Mouse (Mus musculus) neural tube, embryonic 14.5 days (tissue): ENCODE data around the gene Vwa8. TPM values are rescaled to one million over a fixed set of nuclear protein-coding genes. Genes with fewer than 3 reads are reported as not detected.

Experiments
- ATAC-seq: fragments of 200-750 bp; cut with Nextera tagmentation; 2 replicates; pipeline ENCODE4 v1.8.0; 2017; ENCODE audit warnings: low read depth, mild to moderate bottlenecking, moderate TSS enrichment, moderate library complexity
- H3K27ac ChIP-seq: fragments of 300-500 bp; sonication (generic); 2 replicates; pipeline ENCODE4 v1.5.1; 2014; ENCODE audit warnings: low read depth, mild to moderate bottlenecking, control low read depth, low read length, moderate library complexity, mixed read lengths
- H3K27me3 ChIP-seq: fragments of 300-500 bp; sonication (generic); 2 replicates; pipeline ENCODE4 v1.6.1; 2014; ENCODE audit warnings: low read length; ENCODE audit not compliant: control insufficient read depth, insufficient read depth
- H3K36me3 ChIP-seq: fragments of 300-500 bp; sonication (generic); 2 replicates; pipeline ENCODE4 v1.6.1; 2014; ENCODE audit warnings: low read length, mixed read lengths; ENCODE audit not compliant: control insufficient read depth, insufficient read depth
- H3K4me1 ChIP-seq: fragments of 300-500 bp; sonication (generic); 2 replicates; pipeline ENCODE4 v1.6.1; 2014; ENCODE audit warnings: low read length; ENCODE audit not compliant: control insufficient read depth, insufficient read depth
- H3K4me2 ChIP-seq: fragments of 300-500 bp; sonication (generic); 2 replicates; pipeline ENCODE4 v1.6.1; 2014; ENCODE audit warnings: mild to moderate bottlenecking, low read depth, low read length, control low read depth
- H3K4me3 ChIP-seq: fragments of 300-500 bp; sonication (generic); 2 replicates; pipeline ENCODE4 v1.5.1; 2014; ENCODE audit warnings: low read depth, low read length, control low read depth, mixed read lengths
- H3K9ac ChIP-seq: fragments of 300-500 bp; sonication (generic); replicated peaks from 2 replicates; pipeline ENCODE4 v1.6.1; 2014; ENCODE audit warnings: low read depth, mild to moderate bottlenecking, control low read depth, low read length, mixed read lengths
- H3K9me3 ChIP-seq: fragments of 300-500 bp; sonication (generic); 2 replicates; pipeline ENCODE4 v1.6.1; 2016; ENCODE audit warnings: low read length; ENCODE audit not compliant: control insufficient read depth
- WGBS: fragments of 180-500 bp; shearing (Covaris S2); extraction: QIAGEN DNeasy Blood & Tissue Kit; methylation state at CpG from one replicate; pipeline ENCODE4 v1.1.7; 2014; 5-methylcytosine and 5-hydroxymethylcytosine counted together
- polyA plus RNA-seq: library from polyadenylated mRNA; unstranded; fragments of >200 nt; fragmentation: Nextera tagmentation; extraction: Ambion mirVana; gene quantifications from 2 replicates; pipeline ENCODE4 v1.2.1, GENCODE M21; 2014

Gene Vwa8
- polyA plus RNA-seq, 1 experiment from 2014 or later, result 8.7 TPM

DNA sequence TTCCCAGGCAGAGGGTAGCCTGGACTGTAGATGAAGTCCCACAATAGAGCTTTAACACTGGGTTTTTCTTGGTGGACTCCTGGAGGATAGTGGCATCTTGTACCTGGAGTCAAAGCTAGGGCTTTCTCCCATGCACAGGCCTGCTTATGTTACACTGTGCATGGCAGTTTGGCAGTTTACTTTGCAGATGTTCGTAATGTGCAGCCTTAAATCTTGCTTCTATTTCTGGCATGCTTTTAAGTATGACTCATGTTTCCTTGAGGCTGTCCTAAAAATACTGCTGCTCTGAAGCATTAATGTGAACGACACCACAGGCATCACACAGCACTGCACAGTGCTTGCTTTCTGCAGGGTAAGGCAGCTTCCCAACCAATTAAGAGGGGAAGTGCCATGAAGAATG lies 51.9 kb downstream of the Vwa8 start:
- Histone ChIP-seq H3K4me3 (no peak overlapping the region), H3K27me3 (no peaks in the 10 kb centered on the region), H3K9me3 (no peaks in the 10 kb centered on the region), H3K9ac (no peak overlapping the region), H3K4me2 (no peak overlapping the region), H3K36me3 (no peaks in the 10 kb centered on the region), H3K4me1 (no peaks in the 10 kb centered on the region), H3K27ac (no peak overlapping the region)
- 53% methylated on average over 2 of the region's 2 CpGs for WGBS
- peak; percentile 58; the same call in 1 of the 2 replicates for ATAC-seq

DNA sequence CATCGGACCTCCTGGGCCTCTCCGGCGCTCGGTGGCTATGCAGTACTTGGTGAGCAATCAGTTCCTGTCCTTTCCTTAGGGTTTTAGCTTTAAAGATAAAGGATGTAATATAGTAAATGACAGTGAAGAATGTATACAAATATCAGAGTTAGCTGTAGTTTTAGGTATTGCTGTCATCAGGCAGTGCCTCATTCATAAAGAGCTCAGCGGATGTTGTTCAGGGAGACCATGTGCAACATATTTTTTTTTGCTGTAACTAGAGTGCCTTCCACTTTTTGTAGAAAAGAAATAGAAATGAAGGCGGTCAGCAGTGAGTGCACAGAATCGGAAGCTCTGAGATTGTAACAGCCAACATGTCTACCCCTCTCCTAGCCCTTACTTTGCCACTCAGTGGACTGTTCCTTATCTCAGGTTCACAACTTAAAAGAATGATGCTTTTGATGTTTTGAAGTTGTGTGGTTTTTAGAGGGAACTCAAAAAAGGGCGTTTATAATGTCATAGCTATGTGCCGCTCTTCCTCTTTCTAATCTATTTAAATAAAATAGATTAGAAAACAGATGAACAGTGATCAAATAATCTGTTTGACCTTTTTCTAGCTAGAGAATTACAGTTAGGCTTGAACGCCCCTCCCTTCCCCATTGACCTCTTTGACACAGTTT lies 59.5 kb downstream of the Vwa8 start:
- Histone ChIP-seq H3K27ac (no peak overlapping the region), H3K27me3 (no peaks in the 10 kb centered on the region), H3K36me3 (no peaks in the 10 kb centered on the region), H3K4me2 (no peak overlapping the region), H3K9me3 (no peaks in the 10 kb centered on the region), H3K4me3 (no peak overlapping the region), H3K9ac (no peak overlapping the region), H3K4me1 (no peaks in the 10 kb centered on the region)
- no peak for ATAC-seq
- 95% methylated on average over 10 of the region's 10 CpGs for WGBS

DNA sequence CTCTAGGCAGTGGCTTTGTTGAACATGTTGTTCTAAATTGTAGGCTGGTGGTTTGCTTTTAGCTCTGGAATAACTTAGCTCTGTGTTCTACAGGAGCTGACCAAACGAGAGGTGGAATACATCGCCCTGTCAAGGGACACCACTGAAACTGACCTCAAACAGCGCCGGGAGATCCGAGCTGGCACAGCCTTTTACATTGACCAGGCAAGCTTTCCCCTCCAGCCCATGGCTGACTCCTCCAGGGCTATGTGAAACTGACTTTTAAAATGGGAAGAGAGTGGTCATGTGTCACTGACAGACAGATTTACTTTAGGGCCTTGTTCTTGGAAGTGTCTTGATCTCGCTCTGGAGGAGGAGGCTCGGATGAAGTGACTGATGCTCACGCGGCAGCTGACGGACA lies 63.2 kb downstream of the Vwa8 start:
- Histone ChIP-seq H3K4me3 (no peak overlapping the region), H3K4me2 (no peak overlapping the region), H3K27me3 (no peaks in the 10 kb centered on the region), H3K27ac (no peak overlapping the region), H3K4me1 (no peaks in the 10 kb centered on the region), H3K36me3 (no peaks in the 10 kb centered on the region), H3K9me3 (no peaks in the 10 kb centered on the region), H3K9ac (no peak overlapping the region)
- WGBS, result 86% methylated on average over 10 of the region's 10 CpGs
- ATAC-seq, result no peak

DNA sequence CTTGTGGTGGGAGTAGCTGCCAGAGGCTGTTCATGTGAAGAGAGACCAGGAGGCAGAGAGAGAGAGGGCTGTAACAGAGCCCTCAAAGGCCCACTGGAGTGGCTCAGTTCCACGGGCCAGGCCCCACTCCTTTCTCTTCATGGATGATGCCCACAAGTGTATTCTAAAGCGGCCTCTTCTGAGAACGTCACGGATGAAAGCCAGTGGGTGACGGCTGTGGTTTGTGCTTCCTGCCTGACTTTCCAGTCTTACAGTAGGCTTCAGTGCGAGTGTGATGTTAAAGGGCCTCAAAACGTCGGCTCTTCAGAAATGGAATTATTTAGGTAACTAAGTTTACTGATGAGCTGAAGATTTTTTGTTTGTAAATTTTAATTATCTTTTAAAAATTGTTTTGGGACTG lies 65.3 kb downstream of the Vwa8 start:
- no peak overlapping the region for H3K9ac ChIP-seq
- H3K27ac ChIP-seq, result no peak overlapping the region
- no peak overlapping the region for H3K4me3 ChIP-seq
- H3K4me2 ChIP-seq, result no peak overlapping the region
- H3K27me3 ChIP-seq, result no peaks in the 10 kb centered on the region
- no peaks in the 10 kb centered on the region for H3K4me1 ChIP-seq
- no peaks in the 10 kb centered on the region for H3K9me3 ChIP-seq
- no peak for ATAC-seq
- 88% methylated on average over 8 of the region's 8 CpGs for WGBS
- H3K36me3 ChIP-seq, result no peaks in the 10 kb centered on the region

DNA sequence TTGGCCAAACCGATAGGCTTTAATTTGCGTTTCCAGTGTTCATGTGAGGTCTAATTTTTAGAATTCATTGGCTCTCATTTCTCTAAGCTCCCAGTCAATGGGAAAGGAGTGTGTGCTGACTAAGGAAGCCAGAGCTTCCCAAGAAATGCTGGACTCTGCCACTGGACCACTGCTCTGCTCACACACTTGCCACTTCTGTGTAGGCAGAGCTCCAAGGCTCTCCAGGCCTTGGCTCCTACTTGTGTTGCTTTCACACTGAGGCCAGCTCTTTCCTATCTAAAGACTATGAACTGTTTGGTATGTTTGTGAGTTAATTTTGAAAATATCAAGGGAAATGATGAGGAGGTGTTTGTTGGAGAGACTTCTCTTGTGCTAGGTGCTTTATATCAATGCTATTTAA lies 67.8 kb downstream of the Vwa8 start:
- no peak overlapping the region for H3K9ac ChIP-seq
- ATAC-seq, result no peak
- no peaks in the 10 kb centered on the region for H3K36me3 ChIP-seq
- no peaks in the 10 kb centered on the region for H3K9me3 ChIP-seq
- no peaks in the 10 kb centered on the region for H3K4me1 ChIP-seq
- no peaks in the 10 kb centered on the region for H3K27me3 ChIP-seq
- no peak overlapping the region for H3K4me3 ChIP-seq
- 90% methylated on average over 2 of the region's 2 CpGs for WGBS
- H3K27ac ChIP-seq, result no peak overlapping the region
- no peak overlapping the region for H3K4me2 ChIP-seq

DNA sequence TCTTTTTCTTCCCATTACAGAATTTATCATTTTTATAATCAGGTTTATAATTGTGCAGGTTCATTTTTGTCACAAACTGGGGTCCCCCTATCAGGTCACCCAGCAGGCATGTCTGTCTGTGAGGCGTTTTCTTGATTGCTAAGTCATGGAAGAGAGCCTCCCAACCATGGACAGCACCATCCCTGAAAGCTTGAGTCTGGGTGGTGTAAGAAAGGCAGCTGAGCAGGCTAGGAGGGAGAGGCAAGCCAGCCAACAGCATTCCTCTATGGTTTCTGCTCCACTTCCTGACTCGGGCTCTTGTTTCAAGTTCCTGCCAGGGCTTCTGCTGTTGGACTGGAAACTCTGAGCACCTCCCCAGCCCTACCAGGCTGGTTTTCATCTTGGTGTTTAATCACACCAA lies 72.4 kb downstream of the Vwa8 start:
- Histone ChIP-seq H3K36me3 (no peaks in the 10 kb centered on the region), H3K4me2 (no peak overlapping the region), H3K4me3 (no peak overlapping the region), H3K9me3 (no peaks in the 10 kb centered on the region), H3K27ac (no peak overlapping the region), H3K27me3 (no peaks in the 10 kb centered on the region), H3K4me1 (no peaks in the 10 kb centered on the region), H3K9ac (no peak overlapping the region)
- no peak for ATAC-seq
- WGBS, result 56% methylated on average over 2 of the region's 2 CpGs

DNA sequence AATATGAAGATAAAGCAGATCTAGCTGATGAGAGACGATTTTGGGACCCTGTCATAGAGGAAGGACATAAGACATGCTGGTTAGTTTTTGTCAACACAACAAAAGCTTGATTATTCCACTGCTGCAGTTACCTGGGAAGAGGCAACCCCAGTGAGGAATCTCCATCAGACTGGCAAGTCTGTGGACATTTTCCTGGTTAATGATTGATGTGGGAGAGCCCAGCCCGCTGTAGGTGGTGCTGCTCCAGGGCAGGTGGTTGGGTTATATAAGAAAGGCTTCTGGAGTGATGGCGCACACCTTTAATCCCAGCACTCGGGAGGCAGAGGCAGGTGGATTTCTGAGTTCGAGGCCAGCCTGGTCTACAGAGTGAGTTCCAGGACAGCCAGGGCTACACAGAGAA lies 74.8 kb downstream of the Vwa8 start:
- 88% methylated on average over 5 of the region's 5 CpGs for WGBS
- Histone ChIP-seq H3K27ac (no peak overlapping the region), H3K27me3 (no peaks in the 10 kb centered on the region), H3K4me1 (no peaks in the 10 kb centered on the region), H3K4me3 (no peak overlapping the region), H3K36me3 (no peaks in the 10 kb centered on the region), H3K9me3 (no peaks in the 10 kb centered on the region), H3K4me2 (no peak overlapping the region), H3K9ac (no peak overlapping the region)
- no peak for ATAC-seq

DNA sequence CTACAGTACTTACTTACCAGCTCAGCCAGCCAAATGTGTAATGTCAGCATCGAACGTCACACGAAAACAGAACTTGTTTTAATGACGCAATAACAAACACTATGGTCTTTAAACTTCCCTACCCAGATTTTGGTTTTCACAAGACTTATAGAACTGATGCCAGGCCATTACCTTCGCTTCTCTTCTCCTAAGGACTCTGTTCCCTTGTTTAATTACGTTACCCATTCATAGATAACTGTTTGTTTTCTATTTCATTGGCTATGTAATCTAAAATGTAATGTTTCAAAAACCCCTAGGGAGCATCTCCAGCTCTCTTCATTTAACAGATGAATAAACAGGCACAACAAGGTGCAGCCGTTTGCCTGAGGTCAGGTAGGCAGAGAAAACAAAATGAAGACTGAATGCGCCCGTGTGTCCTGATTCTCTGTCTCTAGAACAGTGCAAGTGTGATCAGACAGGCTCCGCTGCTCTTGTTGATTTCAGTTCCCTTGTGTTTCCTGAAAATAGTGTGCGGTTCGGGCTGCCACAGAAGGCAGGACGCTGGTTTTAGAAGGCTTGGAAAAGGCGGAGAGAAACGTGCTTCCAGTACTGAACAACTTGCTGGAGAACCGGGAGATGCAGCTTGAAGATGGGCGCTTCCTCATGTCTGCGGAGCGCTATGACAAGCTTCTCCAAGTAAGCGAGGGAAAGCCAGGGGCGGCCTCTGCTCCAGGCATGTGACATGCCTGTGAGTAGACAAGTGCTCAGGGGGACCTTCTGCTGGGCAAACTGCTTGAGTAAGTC lies 76.1 kb downstream of the Vwa8 start:
- Histone ChIP-seq H3K9me3 (no peaks in the 10 kb centered on the region), H3K4me1 (no peaks in the 10 kb centered on the region), H3K9ac (no peak overlapping the region), H3K4me3 (no peak overlapping the region), H3K4me2 (no peak overlapping the region), H3K36me3 (no peaks in the 10 kb centered on the region), H3K27ac (peak overlapping the region; percentile 28; the same call in 1 of the 2 replicates), H3K27me3 (no peaks in the 10 kb centered on the region)
- ATAC-seq, result peak; percentile 71; the same call in 1 of the 2 replicates
- WGBS, result 70% methylated on average over 21 of the region's 21 CpGs

DNA sequence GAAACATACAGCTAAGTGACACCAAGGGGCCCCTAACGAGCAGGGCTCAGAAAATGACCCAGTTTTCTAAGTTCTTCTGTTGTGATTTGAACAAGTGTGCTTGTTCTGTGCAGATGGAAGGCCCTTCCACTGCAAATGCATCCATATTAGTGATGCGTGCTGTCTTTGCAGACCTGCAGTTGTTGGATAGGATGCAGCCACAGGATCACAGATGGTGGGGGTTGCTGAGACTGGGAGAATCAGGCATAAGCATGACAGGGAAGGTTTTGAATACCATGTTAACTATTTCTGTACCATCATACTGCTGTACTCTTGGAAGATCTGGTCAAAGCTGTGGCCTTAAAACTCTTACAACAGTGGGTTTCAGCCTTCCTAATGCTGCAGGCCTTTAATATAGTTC lies 83.2 kb downstream of the Vwa8 start:
- Histone ChIP-seq H3K4me2 (no peak overlapping the region), H3K4me1 (no peaks in the 10 kb centered on the region), H3K9me3 (no peaks in the 10 kb centered on the region), H3K36me3 (no peaks in the 10 kb centered on the region), H3K4me3 (no peak overlapping the region), H3K9ac (no peak overlapping the region), H3K27ac (no peak overlapping the region), H3K27me3 (no peaks in the 10 kb centered on the region)
- ATAC-seq, result no peak
- 63% methylated on average over 2 of the region's 2 CpGs for WGBS
